ENCODE assay signal across 11 mouse cellular contexts in the genomic region with DNA sequence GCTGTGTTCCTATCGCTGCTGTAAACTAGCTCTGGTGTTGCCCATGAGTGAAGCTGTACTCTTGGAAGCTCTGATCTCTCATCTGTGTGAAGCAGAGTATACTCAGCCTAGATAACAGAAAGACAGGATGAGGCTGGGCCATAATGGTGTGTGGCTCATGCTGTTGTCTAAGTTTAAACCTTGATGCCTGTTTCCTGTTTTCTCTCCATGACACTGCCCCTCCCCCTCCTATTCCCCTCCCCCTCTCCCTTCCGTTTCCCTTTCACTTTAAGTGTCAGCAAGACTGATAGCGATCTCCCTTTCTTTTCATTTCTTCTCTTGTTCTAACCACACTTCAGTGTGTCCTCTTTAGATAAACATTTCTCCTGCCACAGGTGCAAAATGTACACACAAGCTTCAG.
A peak's percentile ranks its signal among the peaks of the same experiment; 100 is the strongest.
DNase-seq lines count a peak whose midpoint lies in the region; ATAC-seq and TF ChIP-seq lines count a peak whose summit lies in the region.
"Had no signal": no experiment of that assay in that cellular context is flagged by ENCODE, and none has a peak within 500 bp of the region (broad histone marks: within the 10 kb centered on the region; RNA-seq: fewer than 3 reads in every experiment).

No protein-coding gene starts in this region.

- 0 out of 2 replicates have a peak overlapping the region, but pooled peaks have one; percentile 55 for H3K4me2 ChIP-seq in CH12.LX (ENCODE audit: insufficient read depth, low read depth, poor library complexity, severe bottlenecking)
- H3K4me2 ChIP-seq: embryonic facial prominence, embryonic 12.5 days; heart, embryonic 13.5 days; midbrain, embryonic 11.5 days had no signal

- no peaks in the 10 kb centered on the region for H3K27me3 ChIP-seq in CH12.LX (replicated peaks)
- H3K27me3 ChIP-seq: embryonic facial prominence, embryonic 12.5 days; heart, embryonic 13.5 days had no signal

- ATAC-seq in granulocyte monocyte progenitor cell, adult 5-6 weeks (replicated peaks; ENCODE audit: poor library complexity, severe bottlenecking), result peak; percentile 37
- no peak for ATAC-seq in erythroid progenitor cell, adult 5-6 weeks (replicated peaks; ENCODE audit: low FRiP score, poor library complexity, severe bottlenecking)

- H3K36me3 ChIP-seq in CH12.LX (replicated peaks in 1 of 2; ENCODE audit: control insufficient read depth in 1 of 2, insufficient read depth in 1 of 2, low read length in 1 of 2), result no peaks in the 10 kb centered on the region
- H3K36me3 ChIP-seq: embryonic facial prominence, embryonic 12.5 days; heart, embryonic 13.5 days had no signal

- TF ChIP-seq RAD21 in CH12.LX (IDR thresholded peaks at IDR 0.05; ENCODE audit: low read depth, low read length), result no peak

- TF ChIP-seq CTCF in CH12.LX (conservative IDR thresholded peaks at IDR 0.05 in 1 of 2, IDR thresholded peaks at IDR 0.05 in 1 of 2; ENCODE audit: low read depth in 2 of 2, low read length in 2 of 2), result no peak
- TF ChIP-seq CTCF in left cerebral cortex, adult 2 months (IDR thresholded peaks at IDR 0.05), result no peak

- no peak for TF ChIP-seq POLR2A in CH12.LX (IDR thresholded peaks at IDR 0.05; ENCODE audit: low read depth, low read length)

- H3K79me2 ChIP-seq in CH12.LX (replicated peaks; ENCODE audit: control insufficient read depth, extremely low read depth, insufficient read depth, poor library complexity, severe bottlenecking), result no peaks in the 10 kb centered on the region

- H3K9me3 ChIP-seq in CH12.LX (replicated peaks; ENCODE audit: low read length), result no peaks in the 10 kb centered on the region
- H3K9me3 ChIP-seq: embryonic facial prominence, embryonic 12.5 days; heart, embryonic 13.5 days had no signal

- no peak overlapping the region for H3K9ac ChIP-seq in CH12.LX (ENCODE audit: insufficient read depth, low read depth)
- H3K9ac ChIP-seq: embryonic facial prominence, embryonic 12.5 days; heart, embryonic 13.5 days had no signal

- in situ Hi-C loops in CH12.LX (cut with MboI; ENCODE audit: low pct_ligation_motif_present, low pct_unique_long_range_greater_than_20kb, low sequenced_read_pairs), result no loop called here

- no peak for DNase-seq in CH12.LX (ENCODE audit: extremely low read depth)
- peak; percentile 30 for DNase-seq in lung, postnatal 36 days
- DNase-seq in thymus, postnatal 0 days (ENCODE audit: low spot score), result peak; percentile 94
- no peak for DNase-seq in left cerebral cortex, adult 2 months (ENCODE audit: extremely low spot score in 1 of 2, low spot score in 2 of 2)
- no peak for DNase-seq in adrenal gland, postnatal 25 days
- DNase-seq: kidney, adult 8-10 months had no signal

- no peak overlapping the region for H3K4me3 ChIP-seq in CH12.LX (replicated peaks in 1 of 3; ENCODE audit: low read depth in 2 of 3, low read length in 2 of 3, poor library complexity in 1 of 3)
- no peak overlapping the region for H3K4me3 ChIP-seq in left cerebral cortex, adult 2 months
- H3K4me3 ChIP-seq: embryonic facial prominence, embryonic 12.5 days; heart, embryonic 13.5 days had no signal

- H3K27ac ChIP-seq in CH12.LX (ENCODE audit: insufficient read depth, low read depth), result no peak overlapping the region
- no peak overlapping the region for H3K27ac ChIP-seq in left cerebral cortex, adult 2 months
- H3K27ac ChIP-seq: embryonic facial prominence, embryonic 12.5 days; heart, embryonic 13.5 days had no signal

- H3K4me1 ChIP-seq in CH12.LX (ENCODE audit: control insufficient read depth in 1 of 2, insufficient read depth in 2 of 2), result peaks cover 0 to 9% of the 10 kb centered on the region in 2 experiments; a peak in 2 of 4 replicates
- H3K4me1 ChIP-seq: embryonic facial prominence, embryonic 12.5 days; heart, embryonic 13.5 days had no signal

- intact Hi-C loops in left cerebral cortex, adult 2 months (cut with DNase I), result loop anchor here (10.0 kb wide), 2 partner anchors 366 to 594 kb away; no protein-coding TSS in a partner anchor

- TF ChIP-seq EP300 in CH12.LX (IDR thresholded peaks at IDR 0.05; ENCODE audit: low read length), result no peak

- dilution Hi-C loops in CH12.LX (cut with MboI; ENCODE audit: extremely low pct_ligation_motif_present, extremely low pct_unique_long_range_greater_than_20kb, low sequenced_read_pairs), result no loop called here

TF ChIP-seq in CH12.LX, 34 proteins besides CTCF, POLR2A, EP300 and RAD21:
- TF ChIP-seq JUN (IDR thresholded peaks at IDR 0.05; ENCODE audit: insufficient read depth, low read depth, low read length) (no peak), CHD2 (IDR thresholded peaks at IDR 0.05; ENCODE audit: low read length) (peak; percentile 82)

Comparison
In these comparisons a context has a peak if more than half of its experiments do, and no peak if none do; other contexts are left out.
1. DNase-seq: peak in lung, postnatal 36 days (single experiment) and thymus, postnatal 0 days (single experiment); none in CH12.LX (single experiment), left cerebral cortex, adult 2 months (0 of 2) and adrenal gland, postnatal 25 days (single experiment).